Mouse (Mus musculus) kidney, postnatal 0 days (tissue): ENCODE data around the gene Cdc7. TPM values are rescaled to one million over a fixed set of nuclear protein-coding genes. Genes with fewer than 3 reads are reported as not detected.
"Not testable (repeated sequence)": the region's sequence is repeated elsewhere in the genome, so short reads cannot be mapped to it uniquely, and the experiment has no call there.

Experiments
- ATAC-seq: fragments of 200-750 bp; cut with Nextera tagmentation; replicated peaks from 2 replicates; pipeline ENCODE4 v1.8.0; 2017; ENCODE audit warnings: low read depth, moderate number of reproducible peaks, moderate TSS enrichment, moderate library complexity; ENCODE audit not compliant: low FRiP score
- DNase-seq: peaks from one replicate; pipeline ENCODE4 v3.0.0-alpha.2; 2016; ENCODE audit warnings: low spot score
- H3K27ac ChIP-seq: fragments of 300-500 bp; sonication (generic); 2 replicates; pipeline ENCODE4 v1.5.1; 2014; ENCODE audit warnings: mild to moderate bottlenecking
- H3K27me3 ChIP-seq: fragments of 300-500 bp; sonication (generic); 2 replicates; pipeline ENCODE4 v1.6.1; 2014; ENCODE audit warnings: low read length, mixed read lengths; ENCODE audit not compliant: insufficient read depth
- H3K36me3 ChIP-seq: fragments of 300-500 bp; sonication (generic); 2 replicates; pipeline ENCODE4 v1.6.1; 2014; ENCODE audit warnings: low read length, mixed read lengths; ENCODE audit not compliant: insufficient read depth
- H3K4me1 ChIP-seq: fragments of 300-500 bp; sonication (generic); replicated peaks from 2 replicates; pipeline ENCODE4 v1.6.1; 2014; ENCODE audit warnings: antibody characterized with exemption, low read length, mixed read lengths; ENCODE audit not compliant: insufficient read depth
- H3K4me2 ChIP-seq: fragments of 300-500 bp; sonication (generic); 2 replicates; pipeline ENCODE4 v1.6.1; 2014; ENCODE audit warnings: mild to moderate bottlenecking, low read length, moderate library complexity, mixed read lengths
- H3K4me3 ChIP-seq: fragments of 300-500 bp; sonication (generic); replicated peaks from 2 replicates; pipeline ENCODE4 v1.5.1; 2014; ENCODE audit warnings: low read depth, low read length
- H3K9ac ChIP-seq: fragments of 300-500 bp; sonication (generic); 2 replicates; pipeline ENCODE4 v1.6.1; 2014; ENCODE audit warnings: low read depth, low read length
- H3K9me3 ChIP-seq: fragments of 300-500 bp; sonication (generic); replicated peaks from 2 replicates; pipeline ENCODE4 v1.6.1; 2016; ENCODE audit warnings: low read length, inconsistent platforms, mixed read lengths
- CTCF ChIP-seq: IDR thresholded peaks from 2 replicates; pipeline ENCODE4 v1.5.1; 2016; ENCODE audit warnings: antibody characterized with exemption, low read depth, mild to moderate bottlenecking, moderate library complexity
- WGBS: fragments of 180-500 bp; shearing (Covaris S2); extraction: QIAGEN DNeasy Blood & Tissue Kit; methylation state at CpG from one replicate; pipeline ENCODE4 v1.1.7; 2014; 5-methylcytosine and 5-hydroxymethylcytosine counted together
- polyA plus RNA-seq: library from polyadenylated mRNA; unstranded; fragments of >200 nt; fragmentation: Nextera tagmentation; extraction: Ambion mirVana; gene quantifications from 2 replicates; pipeline ENCODE4 v1.2.1, GENCODE M21; 2015

The Cdc7 gene
- polyA plus RNA-seq, 1 experiment from 2014 or later, result 14.8 TPM

GRCm38 (mm10) chr5:106973883-106974282, 9.8 kb downstream of the Cdc7 start:
- ATAC-seq (no peak), DNase-seq (no peak)
- Histone ChIP-seq H3K36me3 (peaks cover 29% of the 10 kb centered on the region; the same call in 1 of the 2 replicates), H3K9me3 (no peaks in the 10 kb centered on the region), H3K4me3 (no peak overlapping the region), H3K27ac (no peak overlapping the region), H3K9ac (no peak overlapping the region), H3K27me3 (no peaks in the 10 kb centered on the region), H3K4me1 (no peaks in the 10 kb centered on the region), H3K4me2 (no peak overlapping the region)
- TF ChIP-seq CTCF, result peak; percentile 51; the same call in 1 of the 2 replicates
- 85% methylated on average over 7 of the region's 7 CpGs for WGBS

GRCm38 (mm10) chr5:106979156-106979555, 15.0 kb downstream of the Cdc7 start:
- WGBS, result 81% methylated on average over 7 of the region's 7 CpGs
- Histone ChIP-seq H3K27me3 (no peaks in the 10 kb centered on the region), H3K9me3 (no peaks in the 10 kb centered on the region), H3K4me1 (no peaks in the 10 kb centered on the region), H3K9ac (no peak overlapping the region), H3K36me3 (peaks cover 23% of the 10 kb centered on the region; the same call in 1 of the 2 replicates), H3K4me3 (no peak overlapping the region), H3K4me2 (no peak overlapping the region), H3K27ac (no peak overlapping the region)
- DNase-seq (no peak), ATAC-seq (no peak)
- TF ChIP-seq CTCF, result no peak

GRCm38 (mm10) chr5:106982298-106982952, 18.3 kb downstream of the Cdc7 start:
- no peak for DNase-seq
- Histone ChIP-seq H3K27me3 (no peaks in the 10 kb centered on the region), H3K36me3 (peaks cover 7% of the 10 kb centered on the region; the same call in 1 of the 2 replicates), H3K27ac (no peak overlapping the region), H3K4me2 (no peak overlapping the region), H3K4me1 (no peaks in the 10 kb centered on the region), H3K9ac (no peak overlapping the region), H3K9me3 (no peaks in the 10 kb centered on the region), H3K4me3 (no peak overlapping the region)
- WGBS, result 74% methylated on average over 7 of the region's 7 CpGs
- TF ChIP-seq CTCF, result no peak
- no peak for ATAC-seq

- not testable (repeated sequence) for DNase-seq
Observed at GRCm38 (mm10) chr5:106984934-106985333, 20.8 kb downstream of the Cdc7 start.

GRCm38 (mm10) chr5:106985594-106985993, 21.5 kb downstream of the Cdc7 start:
- WGBS, result 51% methylated on average over 2 of the region's 2 CpGs
- H3K4me1 ChIP-seq, result 0 out of 2 replicates have a peak, but pooled peaks cover 2% of the 10 kb centered on the region
- TF ChIP-seq CTCF, result no peak
- H3K27me3 ChIP-seq, result no peaks in the 10 kb centered on the region
- H3K4me3 ChIP-seq, result no peak overlapping the region
- peaks cover 7% of the 10 kb centered on the region; the same call in 1 of the 2 replicates for H3K36me3 ChIP-seq
- ATAC-seq (no peak), DNase-seq (peak; percentile 47)
- H3K9me3 ChIP-seq, result no peaks in the 10 kb centered on the region
- H3K4me2 ChIP-seq, result no peak overlapping the region
- no peak overlapping the region for H3K9ac ChIP-seq
- no peak overlapping the region for H3K27ac ChIP-seq

More at GRCm38 (mm10) chr5:106984934-106985333, 20.8 kb downstream of the Cdc7 start:
- H3K9me3 ChIP-seq, ATAC-seq, H3K9ac ChIP-seq, H3K27ac ChIP-seq, H3K4me1 ChIP-seq, H3K4me3 ChIP-seq, H3K27me3 ChIP-seq, H3K4me2 ChIP-seq, H3K36me3 ChIP-seq: not testable (repeated sequence)
- 0 out of 2 replicates have a peak, but pooled peaks have one; percentile 17 for TF ChIP-seq CTCF
- WGBS, result 92% methylated on average over 3 of the region's 3 CpGs

- H3K4me3 ChIP-seq, result no peak overlapping the region
- WGBS, result 19% methylated on average over 8 of the region's 8 CpGs
- no peak overlapping the region for H3K9ac ChIP-seq
- H3K4me1 ChIP-seq, result 0 out of 2 replicates have a peak, but pooled peaks cover 6% of the 10 kb centered on the region
- no peaks in the 10 kb centered on the region for H3K27me3 ChIP-seq
- no peaks in the 10 kb centered on the region for H3K36me3 ChIP-seq
- H3K27ac ChIP-seq, result peak overlapping the region; percentile 60
- H3K4me2 ChIP-seq, result 0 out of 2 replicates have a peak overlapping the region, but pooled peaks have one; percentile 9
- TF ChIP-seq CTCF, result no peak
- no peaks in the 10 kb centered on the region for H3K9me3 ChIP-seq
- ATAC-seq, result 0 out of 2 replicates have a peak, but pooled peaks have one; percentile 13
- peak; percentile 92 for DNase-seq
Observed at GRCm38 (mm10) chr5:106989181-106989580, 25.1 kb downstream of the Cdc7 start.
